Comparison of ENCODE assay signal across 8 mouse cellular contexts in the genomic region with DNA sequence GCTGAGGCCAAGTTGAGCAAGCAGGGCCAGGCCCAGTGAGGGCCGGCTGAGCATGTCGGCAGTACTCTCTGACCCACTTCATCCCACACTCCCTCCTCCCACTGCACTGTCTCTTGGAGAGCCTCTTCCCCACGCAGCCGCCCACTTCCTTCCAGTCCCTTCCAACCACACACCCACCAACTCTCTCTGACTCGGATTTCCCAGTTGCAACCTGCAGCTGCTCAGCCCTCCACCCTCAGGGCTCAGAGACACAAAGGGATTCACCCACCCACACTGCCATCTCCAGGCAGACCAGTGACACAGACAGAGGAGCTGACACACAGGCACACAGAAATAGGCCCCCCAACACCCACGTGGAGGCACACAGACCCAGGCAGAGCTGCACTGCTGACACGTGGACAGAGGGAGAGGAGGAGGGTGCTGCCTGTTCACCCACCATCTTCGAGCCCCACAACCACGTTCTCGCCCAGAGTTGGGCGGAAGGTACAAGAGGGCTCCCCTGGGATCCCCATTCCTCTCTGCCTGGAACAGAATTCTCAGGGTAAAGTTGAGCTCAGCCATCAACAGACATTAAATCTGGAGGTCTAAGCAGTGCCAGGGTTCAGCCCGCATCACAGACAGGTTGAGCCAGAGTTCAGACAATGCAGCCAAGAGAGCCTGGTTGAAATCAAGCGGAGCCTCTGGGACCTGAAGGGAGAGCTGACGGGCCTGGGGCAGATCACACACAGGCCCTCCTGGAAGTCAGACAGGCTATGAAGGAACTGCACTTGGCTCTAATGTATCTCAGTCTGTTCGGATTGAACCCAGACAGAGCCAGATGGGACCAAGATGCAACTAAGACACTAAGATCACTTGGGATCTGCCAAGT. TPM values are rescaled to one million over a fixed set of nuclear protein-coding genes. Genes with fewer than 3 reads are reported as not detected.
DNase-seq lines count a peak whose midpoint lies in the region; ATAC-seq lines count a peak whose summit lies in the region.

No protein-coding gene starts in this region.

- peak overlapping the region; percentile 17 for H3K9ac ChIP-seq in liver, embryonic 11.5 days (ENCODE audit: low read depth, low read length)

- no peaks in the 10 kb centered on the region for H3K27me3 ChIP-seq in liver, embryonic 11.5 days (replicated peaks; ENCODE audit: control insufficient read depth, insufficient read depth, low read length)

- H3K27ac ChIP-seq in brown adipose tissue, adult 24 weeks (replicated peaks; ENCODE audit: low read depth, low read length), result peak overlapping the region; percentile 93
- no peak overlapping the region for H3K27ac ChIP-seq in liver, embryonic 11.5 days (ENCODE audit: low read depth, low read length)

- H3K4me2 ChIP-seq in liver, embryonic 11.5 days, result no peak overlapping the region

- DNase-seq in ovary, postnatal 36 days (ENCODE audit: low spot score), result peak; percentile 45
- no peak for DNase-seq in ovary, postnatal 10 days (ENCODE audit: low spot score)
- DNase-seq in kidney, adult 9 months, result peak; percentile 33
- no peak for DNase-seq in liver, embryonic 11.5 days (ENCODE audit: low spot score)
- peak; percentile 61 for DNase-seq in right cerebral cortex, postnatal 14 days
- DNase-seq in yolk sac, embryonic 10.5 days (ENCODE audit: low spot score), result no peak

- no peak overlapping the region for H3K4me3 ChIP-seq in brown adipose tissue, adult 24 weeks (ENCODE audit: insufficient read depth, low read depth, low read length)
- H3K4me3 ChIP-seq in liver, embryonic 11.5 days (ENCODE audit: low read depth, low read length), result no peak overlapping the region

- H3K36me3 ChIP-seq in liver, embryonic 11.5 days (ENCODE audit: control insufficient read depth, insufficient read depth, low read length), result no peaks in the 10 kb centered on the region

- no peaks in the 10 kb centered on the region for H3K9me3 ChIP-seq in liver, embryonic 11.5 days (ENCODE audit: control insufficient read depth, low read length)

- 60% methylated on average over 15 of the region's 15 CpGs for WGBS in liver, embryonic 11.5 days

- ATAC-seq in granulocyte monocyte progenitor cell, adult 5-6 weeks (replicated peaks; ENCODE audit: poor library complexity, severe bottlenecking), result peak; percentile 92
- ATAC-seq in liver, embryonic 11.5 days (replicated peaks; ENCODE audit: low FRiP score), result peak; percentile 58

- peaks cover 29% of the 10 kb centered on the region for H3K4me1 ChIP-seq in brown adipose tissue, adult 24 weeks (ENCODE audit: control insufficient read depth, insufficient read depth, insufficient read length, low read length)
- peaks cover 27% of the 10 kb centered on the region for H3K4me1 ChIP-seq in liver, embryonic 11.5 days (replicated peaks; ENCODE audit: control insufficient read depth, insufficient read depth, low read length)

RNA-seq across cellular contexts. Expression of gene Stx4a, which starts 7.9 kb away (rescaled TPM):
- 89.1 and 91.8 TPM in 2 replicates for polyA plus RNA-seq in brown adipose tissue, adult 24 weeks (2012; ENCODE audit: insufficient read depth, insufficient read length, missing spikeins)
- total RNA-seq in granulocyte monocyte progenitor cell, adult 5-6 weeks (2014; fragmentation: Nextera tagmentation), result 88.9 and 105 TPM in 2 replicates
- total RNA-seq in granulocyte monocyte progenitor cell, adult 5-6 weeks (2017), result 37.7 and 38.8 TPM in 2 replicates
- polyA plus RNA-seq in liver, embryonic 11.5 days (2014; fragmentation: Nextera tagmentation; extraction: Ambion mirVana), result 16.1 and 19.4 TPM in 2 replicates

RNA-seq across cellular contexts. Expression of gene Stx1b, which starts 8.2 kb away (rescaled TPM):
- polyA plus RNA-seq in brown adipose tissue, adult 24 weeks (2012; ENCODE audit: insufficient read depth, insufficient read length, missing spikeins), result 4.8 and 8.4 TPM in 2 replicates
- 0.62 and 0.88 TPM in 2 replicates for total RNA-seq in granulocyte monocyte progenitor cell, adult 5-6 weeks (2014; fragmentation: Nextera tagmentation)
- not detected in 2 replicates for total RNA-seq in granulocyte monocyte progenitor cell, adult 5-6 weeks (2017)
- polyA plus RNA-seq in liver, embryonic 11.5 days (2014; fragmentation: Nextera tagmentation; extraction: Ambion mirVana), result 1.5 and 1.9 TPM in 2 replicates

RNA-seq across cellular contexts. Expression of gene Hsd3b7, which starts 15.8 kb away (rescaled TPM):
- polyA plus RNA-seq in brown adipose tissue, adult 24 weeks (2012; ENCODE audit: insufficient read depth, insufficient read length, missing spikeins), result 39.6 and 47.1 TPM in 2 replicates
- 27.6 and 29.6 TPM in 2 replicates for total RNA-seq in granulocyte monocyte progenitor cell, adult 5-6 weeks (2014; fragmentation: Nextera tagmentation)
- 19.1 and 31.6 TPM in 2 replicates for total RNA-seq in granulocyte monocyte progenitor cell, adult 5-6 weeks (2017)
- 31.4 and 32.4 TPM in 2 replicates for polyA plus RNA-seq in liver, embryonic 11.5 days (2014; fragmentation: Nextera tagmentation; extraction: Ambion mirVana)

RNA-seq across cellular contexts. Expression of gene Gm49388, which starts 30.8 kb away (rescaled TPM):
- polyA plus RNA-seq in brown adipose tissue, adult 24 weeks (2012; ENCODE audit: insufficient read depth, insufficient read length, missing spikeins), result 0.54 TPM in 1 of 2 replicates, not detected in the other
- not detected in 2 replicates for total RNA-seq in granulocyte monocyte progenitor cell, adult 5-6 weeks (2014; fragmentation: Nextera tagmentation)
- 1.2 TPM in 1 of 2 replicates, not detected in the other for total RNA-seq in granulocyte monocyte progenitor cell, adult 5-6 weeks (2017)
- not detected in 2 replicates for polyA plus RNA-seq in liver, embryonic 11.5 days (2014; fragmentation: Nextera tagmentation; extraction: Ambion mirVana)

RNA-seq across cellular contexts. Expression of gene Setd1a, which starts 39.7 kb away (rescaled TPM):
- 11.7 and 13.6 TPM in 2 replicates for polyA plus RNA-seq in brown adipose tissue, adult 24 weeks (2012; ENCODE audit: insufficient read depth, insufficient read length, missing spikeins)
- total RNA-seq in granulocyte monocyte progenitor cell, adult 5-6 weeks (2014; fragmentation: Nextera tagmentation), result 59.6 and 105 TPM in 2 replicates
- total RNA-seq in granulocyte monocyte progenitor cell, adult 5-6 weeks (2017), result 11.9 and 12.4 TPM in 2 replicates
- polyA plus RNA-seq in liver, embryonic 11.5 days (2014; fragmentation: Nextera tagmentation; extraction: Ambion mirVana), result 24.2 and 26.0 TPM in 2 replicates

Comparison
In these comparisons a context has a peak if more than half of its experiments do, and no peak if none do; other contexts are left out.
1. DNase-seq: peak in ovary, postnatal 36 days (single experiment), kidney, adult 9 months (single experiment) and right cerebral cortex, postnatal 14 days (single experiment); none in ovary, postnatal 10 days (single experiment), liver, embryonic 11.5 days (single experiment) and yolk sac, embryonic 10.5 days (single experiment).